Mouse (Mus musculus): ENCODE results near the gene Tmc8. TPM values are rescaled to one million over a fixed set of nuclear protein-coding genes. Genes with fewer than 3 reads are reported as not detected.
"Not testable (repeated sequence)": the region's sequence is repeated elsewhere in the genome, so short reads cannot be mapped to it uniquely, and the experiment has no call there.

Gene Tmc8
- total RNA-seq, 2 experiments from 2014 or later, result 3.1 to 3.3 TPM

GRCm38 (mm10) chr11:117826164-117826563 lies 44.3 kb downstream of the Tmc8 start:
- no peak for DNase-seq

GRCm38 (mm10) chr11:117826916-117827315 lies 45.0 kb downstream of the Tmc8 start:
- no peak for DNase-seq

- no peak for DNase-seq
Observed at GRCm38 (mm10) chr11:117827386-117827785, 45.5 kb downstream of the Tmc8 start.

- DNase-seq, result peak; percentile 62
Observed at GRCm38 (mm10) chr11:117828149-117828887, 46.4 kb downstream of the Tmc8 start.

GRCm38 (mm10) chr11:117828888-117829604 lies 47.2 kb downstream of the Tmc8 start:
- DNase-seq, result peak; percentile 69

GRCm38 (mm10) chr11:117829671-117830215 lies 47.9 kb downstream of the Tmc8 start:
- DNase-seq, result peak; percentile 56

- DNase-seq, result no peak
Observed at GRCm38 (mm10) chr11:117830401-117830800, 48.5 kb downstream of the Tmc8 start.

- peak; percentile 83 for DNase-seq
Observed at GRCm38 (mm10) chr11:117832086-117832969, 50.5 kb downstream of the Tmc8 start.

- DNase-seq, result not testable (repeated sequence)
Observed at GRCm38 (mm10) chr11:117833509-117833908, 51.6 kb downstream of the Tmc8 start.

GRCm38 (mm10) chr11:117834086-117834485 lies 52.2 kb downstream of the Tmc8 start:
- DNase-seq, result no peak

GRCm38 (mm10) chr11:117836306-117836705 lies 54.4 kb downstream of the Tmc8 start:
- no peak for DNase-seq

- DNase-seq, result peak; percentile 62
Observed at GRCm38 (mm10) chr11:117838572-117838971, 56.7 kb downstream of the Tmc8 start.

- DNase-seq, result no peak
Observed at GRCm38 (mm10) chr11:117839021-117839420, 57.1 kb downstream of the Tmc8 start.

- DNase-seq, result no peak
Observed at GRCm38 (mm10) chr11:117840910-117841309, 59.0 kb downstream of the Tmc8 start.

Other genes starting within 250 kb of the Tmc8 start
- 10 to 100 TPM; 25.4 to 27.4 TPM for gene Tnrc6c, start 127.8 kb upstream of the Tmc8 start, total RNA-seq (2021)
- 10 to 100 TPM; 26.4 to 28.6 TPM for gene Tmc6, start 122 bp downstream of the Tmc8 start, total RNA-seq (2021)
- gene 6030468B19Rik, start 15.6 kb downstream of the Tmc8 start, total RNA-seq (2021), result not detected
- 1 to 10 TPM; 2.7 to 3.5 TPM for gene Gm20708, start 27.6 kb downstream of the Tmc8 start, total RNA-seq (2021)
- gene Syngr2, start 27.6 kb downstream of the Tmc8 start, total RNA-seq (2021), result 10 to 100 TPM; 81.2 to 85.1 TPM
- 10 to 100 TPM; 15.3 to 15.5 TPM for gene Afmid, start 43.8 kb downstream of the Tmc8 start, total RNA-seq (2021)
- 10 to 100 TPM; 93.1 to 99.2 TPM for gene Tk1, start 44.0 kb downstream of the Tmc8 start, total RNA-seq (2021)
- 10 to 100 TPM; 63.1 to 69.1 TPM for gene Birc5, start 67.2 kb downstream of the Tmc8 start, total RNA-seq (2021)
- under 1 TPM in 1 of 2 experiments, not detected in 1; 0.18 TPM for gene Tmem235, start 78.7 kb downstream of the Tmc8 start, total RNA-seq (2021)
- 1 to 10 TPM; 3.3 to 4.0 TPM for gene Tha1, start 91.4 kb downstream of the Tmc8 start, total RNA-seq (2021)
- gene Socs3, start 188.0 kb downstream of the Tmc8 start, total RNA-seq (2021), result 1 to 10 TPM; 5.5 TPM
- gene Pgs1, start 204.2 kb downstream of the Tmc8 start, total RNA-seq (2021), result 10 to 100 TPM; 25.0 to 26.2 TPM

Data from heart, postnatal 4 days (tissue).